Mouse (Mus musculus): ENCODE results near the gene Bcl2l13.
"Not testable (repeated sequence)": the region's sequence is repeated elsewhere in the genome, so short reads cannot be mapped to it uniquely, and the experiment has no call there.

Gene Bcl2l13

GRCm38 (mm10) chr6:120830866-120831608 is 5.0 kb upstream of the Bcl2l13 start:
- DNase-seq: no peak

DNA sequence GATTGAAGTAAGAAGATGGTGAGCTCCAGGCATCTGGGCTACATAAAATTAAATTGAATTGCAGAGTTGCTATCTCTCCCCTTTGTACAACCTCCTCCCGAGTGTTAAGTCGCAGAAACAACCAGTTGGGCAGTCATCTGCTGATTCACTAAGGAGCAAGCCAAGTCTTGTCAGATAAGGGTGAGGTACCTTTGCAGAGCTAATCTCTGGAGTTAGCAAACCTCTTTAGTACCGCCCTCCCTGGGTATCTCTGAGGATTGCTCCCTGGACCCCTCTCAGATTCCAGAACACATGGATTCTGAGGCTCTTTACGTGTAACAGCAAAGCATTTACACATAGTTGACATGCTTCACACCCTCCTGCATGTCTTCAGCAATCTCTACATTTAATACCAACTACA is 3.9 kb upstream of the Bcl2l13 start:
- no peak for DNase-seq

DNA sequence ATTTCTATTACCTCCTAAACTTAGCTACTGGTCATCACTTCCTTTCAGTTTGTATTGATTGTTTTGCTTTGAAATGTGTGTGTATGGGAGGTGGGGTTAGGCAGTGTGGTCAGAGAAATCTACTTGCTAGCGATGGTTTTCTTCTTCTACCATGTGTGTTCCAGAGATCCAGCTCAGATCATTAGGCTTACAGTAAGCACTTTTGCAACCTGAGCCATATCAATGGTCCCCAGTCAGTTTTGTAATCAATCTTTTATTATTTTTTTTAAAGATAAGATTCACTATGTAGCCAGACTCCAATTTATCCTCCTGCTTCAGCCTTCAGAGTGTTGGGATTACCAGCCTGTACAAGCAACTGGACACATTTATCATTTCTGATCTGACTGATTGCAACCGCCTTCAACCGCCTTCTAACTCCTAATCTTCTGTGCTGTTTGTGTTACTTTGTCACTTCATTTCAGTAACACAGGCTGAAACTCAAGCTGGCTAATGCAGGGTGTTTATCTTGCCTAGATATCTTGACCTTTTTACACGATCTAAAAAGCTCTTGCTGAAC is 1.2 kb upstream of the Bcl2l13 start:
- no peak for DNase-seq

GRCm38 (mm10) chr6:120836389-120837151 is 558 bp downstream of the Bcl2l13 start:
- DNase-seq: no peak

DNA sequence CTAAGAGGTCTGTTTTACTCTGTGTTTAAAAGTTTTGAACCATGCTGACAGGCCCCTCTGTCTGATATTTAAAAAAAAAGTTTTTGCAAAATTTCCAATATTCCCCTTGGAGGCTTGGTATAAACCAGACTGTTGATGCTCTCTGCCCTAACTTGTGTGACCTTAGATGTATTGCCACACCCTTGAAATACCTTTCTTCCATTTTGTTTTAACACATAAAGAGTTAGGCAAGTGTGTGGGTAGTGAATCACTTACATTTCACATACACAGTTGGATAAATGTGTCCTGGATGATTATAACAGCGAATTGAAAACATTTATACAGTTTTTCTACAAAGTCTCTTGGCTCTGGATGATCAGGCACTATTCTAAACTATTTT is 1.1 kb downstream of the Bcl2l13 start:
- no peak for DNase-seq

- no peak for DNase-seq
These were observed 4.2 kb downstream of the Bcl2l13 start for GRCm38 (mm10) chr6:120840258-120840657.

DNA sequence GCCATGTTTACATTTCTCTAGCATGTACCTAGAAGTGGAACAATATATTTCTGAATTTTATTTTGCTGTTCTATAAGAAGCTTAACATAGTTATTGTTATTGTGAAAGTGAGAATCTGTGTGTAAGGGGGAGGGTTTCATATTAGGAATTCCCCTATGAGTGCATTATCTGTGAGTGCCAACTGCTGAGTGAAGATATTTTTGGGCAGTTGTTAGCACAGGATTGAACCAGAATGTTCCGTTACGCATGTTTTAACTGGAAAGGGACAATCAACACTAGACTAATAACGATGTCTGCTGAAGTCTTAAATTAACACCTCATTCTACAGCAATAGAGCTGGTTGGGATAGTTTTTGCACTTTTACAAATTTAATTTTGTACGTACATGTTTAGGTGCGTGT is 5.7 kb downstream of the Bcl2l13 start:
- DNase-seq: no peak

GRCm38 (mm10) chr6:120850720-120851119 is 14.7 kb downstream of the Bcl2l13 start:
- DNase-seq: not testable (repeated sequence)

DNA sequence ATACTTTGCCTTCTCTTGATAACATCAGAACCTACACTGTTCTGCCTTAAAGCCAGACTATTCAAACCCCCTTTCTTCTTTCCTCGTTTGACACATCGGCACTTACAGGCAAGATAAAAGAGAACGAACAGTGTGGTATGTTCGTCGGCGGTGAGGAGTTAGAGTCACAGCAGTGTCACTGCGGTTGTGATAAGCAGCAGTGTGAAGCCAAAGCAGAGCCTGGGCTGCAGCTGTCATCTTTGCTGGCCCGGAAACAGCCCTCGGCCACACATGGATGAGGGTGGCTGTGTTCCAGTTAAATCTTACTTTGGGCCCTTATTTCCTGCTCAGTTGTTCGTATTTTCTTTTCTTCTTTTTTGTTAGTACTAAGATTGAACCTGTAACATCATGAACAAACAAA is 18.4 kb downstream of the Bcl2l13 start:
- no peak for DNase-seq

- DNase-seq: peak; percentile 80
These were observed 22.3 kb downstream of the Bcl2l13 start for GRCm38 (mm10) chr6:120858217-120858711.

GRCm38 (mm10) chr6:120860079-120860478 is 24.1 kb downstream of the Bcl2l13 start:
- DNase-seq: no peak

DNA sequence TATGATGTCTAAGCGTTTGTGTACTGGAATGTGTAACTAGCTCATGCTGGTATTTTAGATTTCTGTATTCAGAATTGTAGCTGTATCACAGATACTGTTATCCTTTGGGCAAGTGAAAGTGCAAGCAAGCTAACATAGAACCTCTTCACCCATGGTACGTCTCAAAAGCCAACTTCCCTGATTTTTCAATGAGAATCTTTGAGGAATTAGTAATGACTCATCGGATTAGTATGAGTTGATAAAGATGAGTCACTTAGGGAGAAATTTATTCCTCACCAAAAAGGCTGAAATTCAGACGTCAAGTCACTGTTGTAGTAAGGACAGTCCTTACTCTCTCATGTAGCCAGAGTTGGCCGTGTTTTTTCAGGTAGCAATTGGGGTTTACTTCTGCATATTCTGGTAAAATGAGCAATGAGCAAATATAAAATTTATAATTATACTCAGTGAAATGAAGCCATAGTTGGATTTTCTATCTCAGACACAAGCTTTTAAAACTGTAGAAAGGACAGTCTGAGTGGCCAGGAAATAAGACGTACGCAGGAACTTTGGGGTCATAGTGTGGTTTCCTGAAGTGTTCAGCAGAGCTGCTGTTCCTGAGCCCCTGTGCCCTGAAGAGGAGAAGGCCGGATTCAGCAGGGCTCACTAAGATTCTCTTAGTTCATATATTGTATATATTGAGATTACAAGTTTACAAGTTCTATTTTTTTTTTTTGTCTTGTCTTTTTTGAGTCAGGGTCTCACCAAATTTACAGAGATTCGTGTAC is 30.2 kb downstream of the Bcl2l13 start:
- DNase-seq: no peak

GRCm38 (mm10) chr6:120868824-120869223 is 32.8 kb downstream of the Bcl2l13 start:
- DNase-seq: peak; percentile 43

GRCm38 (mm10) chr6:120871286-120871685 is 35.3 kb downstream of the Bcl2l13 start:
- DNase-seq: no peak

- no peak for DNase-seq
These were observed 37.9 kb downstream of the Bcl2l13 start for GRCm38 (mm10) chr6:120873874-120874273.

DNA sequence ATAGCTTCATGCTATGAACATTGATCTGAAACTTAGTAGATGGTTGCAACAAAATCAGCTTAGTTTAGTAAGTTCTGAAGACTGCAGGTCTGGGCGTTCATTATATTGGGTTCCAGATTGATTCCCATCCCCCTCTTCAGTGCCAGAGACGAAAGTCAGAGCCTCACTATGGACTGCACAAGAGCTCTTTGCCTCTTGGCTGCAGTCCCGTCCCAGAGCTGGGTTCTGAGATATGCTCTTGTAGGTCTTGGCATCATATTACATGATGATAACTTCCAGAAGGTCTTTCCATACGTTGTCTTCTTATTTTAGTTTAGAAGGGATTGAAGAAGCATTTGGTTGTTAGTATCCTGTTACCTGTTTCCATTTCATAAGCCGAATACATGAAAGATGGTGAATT is 43.0 kb downstream of the Bcl2l13 start:
- DNase-seq: no peak

GRCm38 (mm10) chr6:120884436-120884835 is 48.4 kb downstream of the Bcl2l13 start:
- DNase-seq: no peak

DNA sequence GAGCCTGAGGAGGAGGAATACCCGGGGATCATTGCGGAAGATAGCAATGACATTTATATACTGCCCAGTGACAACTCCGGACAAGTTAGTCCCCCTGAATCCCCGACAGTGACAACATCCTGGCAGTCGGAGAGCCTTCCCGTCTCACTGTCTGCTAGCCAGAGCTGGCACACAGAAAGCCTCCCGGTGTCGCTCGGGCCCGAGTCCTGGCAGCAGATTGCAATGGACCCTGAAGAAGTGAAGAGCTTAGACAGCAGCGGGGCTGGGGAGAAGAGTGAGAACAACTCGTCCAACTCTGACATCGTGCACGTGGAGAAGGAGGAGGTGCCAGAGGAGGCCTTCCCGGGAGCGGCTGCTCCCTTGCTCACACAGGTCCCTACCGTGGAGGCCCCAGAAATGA is 50.7 kb downstream of the Bcl2l13 start:
- DNase-seq: no peak

DNA sequence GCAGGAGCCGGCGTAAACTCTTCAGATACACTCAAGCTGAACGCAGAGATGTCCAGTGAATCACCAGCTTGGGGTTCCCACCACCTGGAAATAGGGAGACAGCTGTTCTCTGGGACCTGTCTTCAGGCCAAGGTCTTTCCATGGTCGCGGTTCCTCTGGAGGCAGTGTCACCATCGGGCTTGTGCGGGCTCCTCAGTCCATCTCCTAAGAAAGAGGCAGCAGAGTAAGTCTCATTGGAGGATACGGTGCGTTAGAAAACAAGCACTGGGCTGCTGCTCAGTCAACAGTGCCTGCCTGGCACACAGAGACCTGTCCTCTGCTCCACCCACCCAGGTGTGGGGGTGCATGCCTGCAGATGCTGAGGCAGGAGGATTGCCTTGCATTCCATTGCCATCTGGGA is 58.1 kb downstream of the Bcl2l13 start:
- no peak for DNase-seq

DNA sequence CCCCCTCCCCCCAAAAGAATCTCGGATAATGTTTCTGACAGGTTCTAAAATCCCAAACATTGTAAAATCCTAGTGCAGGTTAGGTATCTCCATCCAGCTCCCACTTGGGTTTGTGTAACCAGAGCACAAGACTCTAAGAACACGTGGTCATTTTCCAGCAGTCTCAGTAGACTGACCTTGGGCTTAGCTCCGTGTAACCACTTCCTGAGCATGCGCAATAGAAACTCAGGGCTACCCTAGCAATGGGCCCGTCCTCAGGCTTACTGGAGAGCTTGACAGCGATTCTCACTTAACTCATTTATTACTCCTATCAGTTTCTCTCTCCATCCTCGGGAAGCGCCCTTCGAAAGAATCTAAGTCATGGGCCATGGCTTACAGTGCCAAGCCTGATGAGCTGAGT is 58.5 kb downstream of the Bcl2l13 start:
- no peak for DNase-seq

DNA sequence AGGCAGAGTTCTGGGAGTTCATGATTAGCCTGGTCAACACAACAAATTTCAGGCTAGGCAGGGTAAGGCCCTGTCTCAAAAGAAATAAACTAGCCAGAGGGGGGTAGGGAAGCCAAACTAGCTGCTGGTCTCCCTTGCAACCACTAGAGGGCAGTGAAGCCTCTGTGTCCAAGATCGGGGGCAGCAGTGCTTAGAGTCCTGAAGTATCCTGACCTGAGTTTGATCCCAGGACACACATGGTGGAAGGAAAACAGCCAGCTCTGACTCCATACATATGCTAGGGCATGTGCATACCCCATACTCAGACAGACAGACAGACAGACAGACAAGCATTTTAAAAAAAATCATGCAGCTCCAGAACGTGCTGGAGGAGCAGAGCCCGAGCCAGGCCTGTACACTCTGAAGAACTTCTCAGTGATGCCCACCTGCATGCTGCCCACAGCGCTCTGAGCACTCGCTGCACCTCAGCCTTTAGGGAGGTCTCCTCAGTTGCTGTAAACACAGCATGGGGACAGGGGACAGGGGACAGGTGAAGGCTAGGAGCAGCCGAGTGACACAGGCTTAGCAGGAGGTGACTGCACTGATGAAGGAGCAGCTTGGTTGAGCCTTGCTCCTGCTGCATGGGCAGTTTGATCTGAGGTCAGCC is 62.3 kb downstream of the Bcl2l13 start:
- DNase-seq: no peak

DNA sequence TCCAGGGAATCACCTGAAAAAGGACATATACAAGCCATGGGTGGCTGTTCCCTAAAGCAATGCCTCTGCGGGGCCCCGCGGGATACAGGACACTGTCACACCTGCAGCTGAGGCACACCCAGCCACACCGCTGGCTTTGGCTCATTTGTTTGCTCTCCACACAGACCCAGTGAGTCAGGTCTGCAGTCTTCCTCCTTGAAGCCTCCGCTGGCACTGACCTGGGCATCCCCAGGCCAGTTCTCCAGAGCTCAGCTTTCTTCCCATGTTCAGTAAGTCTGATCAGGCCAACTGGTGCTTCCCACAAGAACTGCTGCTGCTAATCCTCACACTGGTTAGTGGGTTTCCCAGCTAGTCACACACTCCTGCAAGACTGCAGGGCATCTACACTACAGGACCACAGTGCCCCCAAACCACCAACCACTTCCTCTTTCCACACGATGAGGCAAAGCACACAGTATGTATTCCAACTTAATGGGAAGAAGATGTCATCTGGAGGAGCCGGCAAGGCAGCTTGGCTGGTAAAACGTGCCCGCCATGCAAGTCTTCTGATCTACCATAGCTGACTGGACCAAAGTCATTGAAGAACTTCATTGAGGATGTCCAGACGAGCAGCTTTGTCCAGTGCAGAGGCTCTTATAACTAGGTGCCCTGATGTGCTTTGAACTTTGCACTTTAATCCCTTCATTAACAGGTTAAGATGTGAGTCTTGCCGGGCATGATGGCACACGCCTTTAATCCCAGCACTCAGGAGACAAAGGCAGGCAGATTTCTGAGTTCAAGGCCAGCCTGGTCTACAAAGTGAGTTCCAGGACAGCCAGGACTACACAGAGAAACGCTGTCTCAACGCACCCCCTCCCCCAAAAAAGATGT is 66.0 kb downstream of the Bcl2l13 start:
- no peak for DNase-seq

Data from right cerebral cortex, adult 18-20 months (tissue).